Mouse (Mus musculus) hematopoietic stem cell, adult 5-6 weeks (primary cell): ENCODE results near the gene Kif19a. TPM values are rescaled to one million over a fixed set of nuclear protein-coding genes. Genes with fewer than 3 reads are reported as not detected.

Source experiments
- ATAC-seq, 2 experiments: fragments of 125-278 bp in 1 of 2; replicated peaks in 1 of 2; 2 replicates each; pipeline ENCODE4 v1.8.0; 2016 to 2017; ENCODE audit warnings: inconsistent platforms in 2 of 2, mild to moderate bottlenecking in 2 of 2, moderate number of reproducible peaks in 2 of 2, low read depth in 1 of 2, moderate TSS enrichment in 1 of 2; ENCODE audit not compliant: low FRiP score in 2 of 2, poor library complexity in 2 of 2, severe bottlenecking in 2 of 2, insufficient read depth in 1 of 2, low TSS enrichment in 1 of 2
- total RNA-seq: library from RNA; stranded (forward); fragments of 172-1452, 232-1000 nt; gene quantifications from 2 replicates; pipeline ENCODE4 v1.2.3, GENCODE M21; 2017

The Kif19a gene
- total RNA-seq, 1 experiment from 2014 or later = 2.0 TPM

DNA sequence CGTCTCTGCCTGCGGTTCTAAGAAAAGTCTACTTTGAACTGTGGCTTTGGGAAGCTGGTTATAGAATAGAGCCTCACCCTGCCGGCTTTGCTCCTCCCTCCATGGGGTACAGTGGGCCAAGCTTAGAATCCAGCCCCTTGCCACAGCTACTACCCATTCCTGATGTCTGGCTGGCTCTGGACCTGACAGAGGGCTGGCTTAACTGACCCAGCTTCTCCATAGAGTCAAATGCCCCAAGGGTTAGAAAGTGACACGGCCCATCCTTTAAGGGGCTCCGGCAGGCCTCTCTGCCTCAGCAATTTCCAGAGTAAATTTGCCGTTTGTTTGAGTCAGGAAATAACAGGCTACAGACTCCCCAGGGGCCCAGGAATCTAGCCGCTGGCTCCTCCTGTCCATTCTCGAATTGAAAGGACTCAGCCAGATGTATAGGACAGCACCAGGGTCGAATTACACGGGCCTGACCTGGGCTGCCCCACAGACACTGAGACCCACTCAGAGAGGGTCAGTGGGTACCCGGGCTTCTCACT, 58.1 kb downstream of the Kif19a start:
- no peak for ATAC-seq

- ATAC-seq = peak; percentile 78 to 89
These were observed 61.5 kb downstream of the Kif19a start for GRCm38 (mm10) chr11:114826686-114827085.

DNA sequence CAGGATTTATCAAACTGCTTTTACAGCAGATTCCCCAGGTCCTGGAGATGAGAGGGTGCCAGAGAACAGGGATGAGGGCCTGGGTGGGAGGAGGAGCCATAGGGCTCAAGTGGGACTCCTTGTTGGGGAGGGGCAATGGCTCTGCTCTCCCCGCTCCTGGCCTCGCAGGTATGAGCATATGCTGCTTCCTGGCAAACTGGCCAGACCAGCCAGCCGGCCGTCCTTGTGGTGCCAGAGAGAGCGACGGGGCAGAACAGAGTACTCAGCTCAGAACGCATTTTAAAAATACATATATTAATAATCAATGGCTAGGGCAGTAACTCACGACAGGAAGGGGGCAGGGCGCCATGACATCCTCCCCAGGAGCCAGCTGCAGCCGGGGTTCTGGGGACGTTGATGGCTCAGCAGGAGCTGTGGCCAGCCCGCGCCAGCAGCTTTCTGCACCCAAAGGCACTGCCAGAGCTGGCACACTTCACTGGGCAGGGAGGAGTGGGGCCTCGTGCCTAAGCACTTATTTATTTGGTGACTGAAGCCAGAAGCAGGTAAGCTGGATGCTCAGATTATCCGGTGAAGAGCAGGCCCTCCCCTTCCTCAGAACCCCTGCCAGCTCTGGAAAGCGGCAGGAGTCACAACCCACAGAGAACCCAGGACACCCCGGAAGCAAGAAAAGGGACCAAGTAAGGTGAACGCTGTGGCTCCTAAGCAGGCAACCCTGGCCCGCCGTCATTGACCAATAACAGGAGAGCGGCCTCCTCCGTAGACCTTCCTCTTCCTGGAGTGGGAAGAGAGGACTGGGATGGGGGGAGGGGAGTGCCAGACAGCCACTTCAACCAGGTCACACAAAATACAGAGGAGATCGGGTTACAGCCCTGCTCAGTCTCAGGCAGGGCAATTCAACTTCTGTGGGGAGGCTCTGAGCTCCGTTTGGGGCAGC, 64.6 kb downstream of the Kif19a start:
- ATAC-seq = peak; percentile 34 to 66

- ATAC-seq = no peak
These were observed 65.2 kb downstream of the Kif19a start for GRCm38 (mm10) chr11:114830433-114830773.

GRCm38 (mm10) chr11:114833166-114833565, 68.0 kb downstream of the Kif19a start:
- ATAC-seq = no peak

Other genes with a start within 250 kb of the Kif19a start
- gene Rpl38, start 96.9 kb upstream of the Kif19a start, total RNA-seq = 3,442 and 3,720 TPM in 2 replicates
- gene Ttyh2, start 90.0 kb upstream of the Kif19a start, total RNA-seq = 3.0 and 3.3 TPM in 2 replicates
- gene Dnaic2, start 38.0 kb upstream of the Kif19a start, total RNA-seq = not detected in 2 replicates
- gene Btbd17, start 30.6 kb downstream of the Kif19a start, total RNA-seq = not detected in 2 replicates
- gene Gpr142, start 33.5 kb downstream of the Kif19a start, total RNA-seq = not detected in 2 replicates
- gene Gprc5c, start 85.8 kb downstream of the Kif19a start, total RNA-seq = not detected in 2 replicates
- gene Cd300a, start 124.7 kb downstream of the Kif19a start, total RNA-seq = 10.7 and 19.2 TPM in 2 replicates
- gene Cd300lb, start 169.0 kb downstream of the Kif19a start, total RNA-seq = 3.5 and 16.8 TPM in 2 replicates
- not detected in 2 replicates for gene Cd300c, start 203.8 kb downstream of the Kif19a start, total RNA-seq
- 0.99 and 4.9 TPM in 2 replicates for gene Cd300ld, start 224.5 kb downstream of the Kif19a start, total RNA-seq
- 3.1 and 4.4 TPM in 2 replicates for gene Cd300c2, start 236.5 kb downstream of the Kif19a start, total RNA-seq